In the genomic region with DNA sequence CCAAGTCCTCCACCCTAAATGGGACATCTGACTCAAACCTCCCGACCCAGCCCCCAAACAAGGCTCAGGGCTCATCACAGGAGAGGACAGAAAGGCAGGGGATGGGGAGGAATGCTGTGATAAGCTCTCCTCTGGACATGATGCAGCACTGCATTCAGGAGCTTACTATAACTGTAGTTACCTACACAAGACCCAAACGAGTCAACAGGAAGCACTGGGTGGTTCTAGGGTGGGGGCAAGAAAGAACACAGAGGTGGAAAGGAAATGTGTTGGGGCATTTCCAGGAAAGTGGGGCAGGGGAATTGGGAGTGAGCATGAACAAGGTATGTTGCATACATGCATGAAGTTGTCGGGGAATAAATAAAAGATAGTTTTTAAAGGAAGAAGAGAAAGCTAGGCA, we compare ENCODE assay signal across 27 mouse cellular contexts. TPM values are rescaled to one million over a fixed set of nuclear protein-coding genes. Genes with fewer than 3 reads are reported as not detected.
DNase-seq lines count a peak whose midpoint lies in the region; ATAC-seq and TF ChIP-seq lines count a peak whose summit lies in the region.
"Had no signal": no experiment of that assay in that cellular context is flagged by ENCODE, and none has a peak within 500 bp of the region (broad histone marks: within the 10 kb centered on the region; RNA-seq: fewer than 3 reads in every experiment).

No protein-coding gene starts in this region.

- H3K9me3 ChIP-seq in liver, embryonic 12.5 days (replicated peaks): no peaks in the 10 kb centered on the region
- no peaks in the 10 kb centered on the region for H3K9me3 ChIP-seq in forebrain, postnatal 0 days (ENCODE audit: low read length)
- H3K9me3 ChIP-seq: embryonic facial prominence, embryonic 13.5 days; embryonic facial prominence, embryonic 15.5 days; forebrain, embryonic 10.5 days; forebrain, embryonic 12.5 days; G1E had no signal

- no peak overlapping the region for H3K27ac ChIP-seq in liver, embryonic 12.5 days
- H3K27ac ChIP-seq in forebrain, postnatal 0 days (ENCODE audit: low read depth, low read length): no peak overlapping the region
- H3K27ac ChIP-seq: embryonic facial prominence, embryonic 13.5 days; embryonic facial prominence, embryonic 15.5 days; forebrain, embryonic 10.5 days; forebrain, embryonic 12.5 days had no signal

- ATAC-seq in activated CD4-positive, CD25-positive, alpha-beta regulatory T cell, adult 4 months: peak; percentile 77
- peak; percentile 63 for ATAC-seq in inflammation-experienced regulatory T-cells, adult 6 months
- ATAC-seq in liver, embryonic 12.5 days: no peak
- no peak for ATAC-seq in forebrain, postnatal 0 days
- ATAC-seq: forebrain, embryonic 14.5 days; forebrain, embryonic 16.5 days; Patski had no signal

- no peak overlapping the region for H3K9ac ChIP-seq in liver, embryonic 12.5 days
- no peak overlapping the region for H3K9ac ChIP-seq in forebrain, postnatal 0 days
- H3K9ac ChIP-seq: embryonic facial prominence, embryonic 13.5 days; embryonic facial prominence, embryonic 15.5 days; forebrain, embryonic 12.5 days had no signal

- no peak overlapping the region for H3K4me3 ChIP-seq in liver, embryonic 12.5 days
- no peak overlapping the region for H3K4me3 ChIP-seq in forebrain, postnatal 0 days (ENCODE audit: low read depth, low read length)
- H3K4me3 ChIP-seq: embryonic facial prominence, embryonic 13.5 days; embryonic facial prominence, embryonic 15.5 days; erythroblast, embryonic 14.5 days; forebrain, embryonic 10.5 days; forebrain, embryonic 12.5 days had no signal

- no peaks in the 10 kb centered on the region for H3K4me1 ChIP-seq in liver, embryonic 12.5 days
- no peaks in the 10 kb centered on the region for H3K4me1 ChIP-seq in forebrain, postnatal 0 days (ENCODE audit: insufficient read depth)
- H3K4me1 ChIP-seq: embryonic facial prominence, embryonic 15.5 days; forebrain, embryonic 10.5 days; forebrain, embryonic 12.5 days had no signal

- peaks cover 60% of the 10 kb centered on the region for H3K27me3 ChIP-seq in liver, embryonic 12.5 days (replicated peaks)
- H3K27me3 ChIP-seq in forebrain, postnatal 0 days (ENCODE audit: insufficient read depth, low read length): no peaks in the 10 kb centered on the region
- H3K27me3 ChIP-seq: embryonic facial prominence, embryonic 15.5 days had no signal

- no peaks in the 10 kb centered on the region for H3K36me3 ChIP-seq in liver, embryonic 12.5 days
- no peaks in the 10 kb centered on the region for H3K36me3 ChIP-seq in forebrain, postnatal 0 days (ENCODE audit: insufficient read depth)
- H3K36me3 ChIP-seq: embryonic facial prominence, embryonic 13.5 days; embryonic facial prominence, embryonic 15.5 days; forebrain, embryonic 10.5 days; forebrain, embryonic 12.5 days; G1E had no signal

- DNase-seq in CD4-positive, CD25-positive, alpha-beta regulatory T cell, adult 2 months (ENCODE audit: low read depth, low spot score): peak; percentile 35
- DNase-seq in thymus, adult 18-20 months: no peak
- no peak for DNase-seq in forebrain, postnatal 0 days
- DNase-seq: adrenal gland, adult 2 months; adrenal gland, postnatal 10 days; adrenal gland, postnatal 25 days; B cell, adult 2 months; cerebellum, adult 11 months; cerebellum, adult 18-20 months; cerebellum, adult 8-10 months; cerebellum, adult 9-11 months; cerebellum, postnatal 14 days; cerebellum, postnatal 36 days; embryo, embryonic 11 days had no signal

- 46% methylated on average over 3 of the region's 3 CpGs for WGBS in liver, embryonic 12.5 days (ENCODE audit: insufficient replicate concordance)
- WGBS in forebrain, postnatal 0 days: 73% methylated on average over 3 of the region's 3 CpGs

- no peak for TF ChIP-seq CTCF in forebrain, postnatal 0 days (IDR thresholded peaks at IDR 0.05; ENCODE audit: low read depth)

- H3K4me2 ChIP-seq in liver, embryonic 12.5 days: no peak overlapping the region
- H3K4me2 ChIP-seq in forebrain, postnatal 0 days (ENCODE audit: low read depth): no peak overlapping the region
- H3K4me2 ChIP-seq: embryonic facial prominence, embryonic 13.5 days; embryonic facial prominence, embryonic 15.5 days; forebrain, embryonic 12.5 days had no signal

RNA-seq across cellular contexts. Expression of gene Olfm2, which starts 11.5 kb away (rescaled TPM):
- polyA plus RNA-seq in activated CD4-positive, CD25-positive, alpha-beta regulatory T cell, adult 4 months (2017; shearing (Covaris generic)): under 1 TPM in 1 of 2 experiments, not detected in 1; 0.25 TPM
- polyA plus RNA-seq in inflammation-experienced regulatory T-cells, adult 6 months (2017; shearing (Covaris generic)): under 1 TPM in 1 of 3 experiments, not detected in 2; 0.90 TPM
- polyA plus RNA-seq in liver, embryonic 12.5 days (2016; fragmentation: Nextera tagmentation; extraction: Ambion mirVana): 0.28 and 0.32 TPM in 2 replicates
- total RNA-seq in forebrain, postnatal 0 days (2014; rRNA removed): 251 and 263 TPM in 2 replicates
- 210 and 249 TPM in 2 replicates for polyA plus RNA-seq in forebrain, postnatal 0 days (2015; fragmentation: Nextera tagmentation; extraction: Ambion mirVana)
- total RNA-seq: common myeloid progenitor, adult 5-6 weeks; G1E had no signal
- polyA plus RNA-seq: erythroblast, embryonic 14.5 days; G1E had no signal

Comparison
In these comparisons a context has a peak if more than half of its experiments do, and no peak if none do; other contexts are left out.
1. ATAC-seq: peak in activated CD4-positive, CD25-positive, alpha-beta regulatory T cell, adult 4 months (single experiment) and inflammation-experienced regulatory T-cells, adult 6 months (single experiment); none in liver, embryonic 12.5 days (single experiment) and forebrain, postnatal 0 days (single experiment).
2. RNA of gene Olfm2, which starts 11.5 kb away (polyA plus RNA-seq): 210 to 249 TPM in forebrain, postnatal 0 days; 0.90 TPM in inflammation-experienced regulatory T-cells, adult 6 months, 0.28 to 0.32 TPM in liver, embryonic 12.5 days and 0.25 TPM in activated CD4-positive, CD25-positive, alpha-beta regulatory T cell, adult 4 months; every median in the first group is over 100 times any median in the second.